Mouse (Mus musculus) 3T3-L1 (cell line): ENCODE measurements around the gene Pank1.

Experiments
- DNase-seq: peaks from one replicate; pipeline ENCODE4 v3.0.0-alpha.2; 2015; ENCODE audit warnings: low read depth, low spot score

Pank1 gene

GRCm38 (mm10) chr19:34878603-34879541, at the start of gene Pank1:
TSS of gene Pank1 (minus strand) at chr19:34879455.
- peak; percentile 67 for DNase-seq

DNA sequence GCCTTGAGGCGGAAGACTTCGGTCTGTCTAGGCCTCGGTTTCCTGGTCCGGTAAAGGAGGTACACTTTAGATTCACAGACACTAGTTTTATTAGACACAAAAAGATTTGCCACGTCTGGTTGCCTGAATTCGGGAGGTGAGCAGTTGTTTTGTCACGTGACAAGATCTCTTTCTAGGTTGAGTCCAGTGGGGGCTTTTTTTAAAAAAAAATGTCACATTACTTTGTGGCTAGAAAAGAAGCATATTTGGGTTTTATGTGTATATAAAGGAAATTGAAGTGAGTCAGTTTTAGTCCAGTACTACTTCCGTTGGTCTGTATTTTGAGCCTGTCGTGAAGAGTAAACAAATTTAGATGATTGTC, 43.3 kb upstream of the Pank1 start:
- no peak for DNase-seq

- peak; percentile 93 for DNase-seq
These were observed 42.7 kb upstream of the Pank1 start, which contains the start of gene Kif20b for GRCm38 (mm10) chr19:34921652-34922602. TSS of gene Kif20b (plus strand) at chr19:34922361.

DNA sequence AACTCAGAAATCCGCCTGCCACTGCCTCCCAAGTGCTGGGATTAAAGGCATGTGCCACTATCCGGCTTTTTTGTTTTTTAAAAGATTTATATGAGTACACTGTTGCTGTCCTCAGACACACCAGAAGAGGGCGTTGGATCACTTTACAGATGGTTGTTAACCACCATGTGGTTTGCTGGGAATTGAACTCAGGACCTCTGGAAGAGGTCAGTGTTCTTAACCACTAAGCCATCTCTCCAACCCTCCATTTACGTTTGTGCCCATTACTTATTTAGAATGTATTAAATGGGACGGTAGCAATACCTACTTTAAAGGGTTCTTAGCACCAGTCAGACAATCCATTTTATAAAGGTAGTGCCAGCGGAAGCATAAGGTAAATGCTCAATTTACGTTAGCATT, 42.0 kb upstream of the Pank1 start:
- peak; percentile 73 for DNase-seq

GRCm38 (mm10) chr19:34920531-34920930, 41.3 kb upstream of the Pank1 start:
- DNase-seq = peak; percentile 10

DNA sequence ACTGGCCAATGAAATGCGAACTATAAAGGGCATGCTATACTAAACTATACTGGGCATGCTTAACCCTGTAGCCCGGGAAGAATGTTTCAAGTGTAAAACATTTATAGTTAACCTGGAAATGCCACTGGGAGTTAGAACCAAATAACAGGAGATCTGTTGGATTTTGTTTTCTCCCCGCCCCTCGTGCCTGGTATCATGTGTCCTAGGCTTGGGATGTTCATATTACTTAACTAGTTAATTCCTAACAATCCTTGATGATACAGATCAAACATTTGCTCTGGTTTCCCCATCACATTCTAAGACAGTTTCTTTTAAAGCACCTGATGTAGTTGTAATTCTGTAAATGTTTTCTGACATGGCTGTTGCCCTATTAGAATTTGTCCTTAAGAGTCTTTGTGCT, 40.8 kb upstream of the Pank1 start:
- no peak for DNase-seq

- no peak for DNase-seq
These were observed 33.1 kb upstream of the Pank1 start for GRCm38 (mm10) chr19:34912366-34912765.

DNA sequence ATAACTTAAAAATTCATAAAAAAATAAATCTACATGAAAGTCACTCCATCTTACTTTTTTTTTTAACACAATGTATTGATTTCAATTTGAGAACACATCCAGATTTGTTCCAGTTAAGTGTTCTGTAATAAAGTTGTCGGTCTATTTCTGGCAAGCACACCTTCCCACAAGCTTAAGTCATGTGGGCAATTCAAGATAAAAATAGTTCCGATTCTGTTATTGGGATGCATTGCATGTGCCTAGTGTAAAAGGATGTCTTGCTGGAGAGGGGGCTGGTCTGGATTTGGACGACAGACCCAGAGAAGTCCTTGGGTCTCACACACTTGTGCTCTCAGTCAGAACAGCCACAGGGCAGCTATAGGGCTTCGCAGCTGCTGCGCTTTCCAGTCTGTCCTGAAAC, 27.5 kb upstream of the Pank1 start:
- DNase-seq = no peak

GRCm38 (mm10) chr19:34905424-34905823, 26.2 kb upstream of the Pank1 start:
- no peak for DNase-seq

GRCm38 (mm10) chr19:34904032-34904431, 24.8 kb upstream of the Pank1 start:
- no peak for DNase-seq

- DNase-seq = no peak
These were observed 22.5 kb upstream of the Pank1 start for GRCm38 (mm10) chr19:34901735-34902134.

GRCm38 (mm10) chr19:34901266-34901665, 22.0 kb upstream of the Pank1 start:
- DNase-seq = no peak

DNA sequence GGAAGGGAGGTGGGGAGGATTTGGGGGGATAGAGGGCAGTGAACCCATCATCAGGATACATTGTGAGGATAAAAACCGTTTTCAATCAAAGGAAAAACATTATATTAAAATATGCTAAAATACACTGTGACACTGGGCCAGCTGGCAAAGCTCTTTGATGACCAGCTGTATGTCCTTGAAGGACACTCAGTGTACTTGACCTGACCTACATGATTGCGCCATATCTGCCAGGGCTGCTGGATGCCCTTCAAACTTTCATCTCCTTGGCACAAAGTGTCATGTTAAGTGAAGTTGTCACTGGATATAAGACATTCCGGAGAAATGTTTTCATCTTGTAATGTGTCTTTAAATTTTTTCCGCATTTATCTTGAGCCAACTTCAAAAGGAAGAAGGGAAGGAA, 19.7 kb upstream of the Pank1 start:
- DNase-seq = no peak

GRCm38 (mm10) chr19:34897082-34897965, 18.1 kb upstream of the Pank1 start:
- DNase-seq = no peak

DNA sequence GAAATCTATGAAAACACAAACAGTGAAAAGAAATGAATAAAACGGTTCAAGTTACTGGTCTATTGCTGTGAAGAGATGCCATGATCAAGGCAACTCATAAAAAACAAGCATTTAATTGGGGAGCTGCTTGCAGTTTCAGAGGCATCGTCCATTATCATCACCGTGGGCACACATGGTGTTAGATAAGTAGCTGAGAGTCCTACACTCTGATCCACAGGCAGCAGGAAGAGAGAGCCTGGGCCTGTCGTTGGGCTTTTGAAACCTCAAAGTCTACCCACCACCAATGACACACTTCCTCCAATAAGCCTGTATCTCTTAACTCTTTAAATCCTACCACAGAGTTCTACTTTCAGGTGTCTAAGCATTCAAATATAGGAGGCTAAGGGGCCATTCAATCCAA, 15.8 kb upstream of the Pank1 start:
- no peak for DNase-seq

DNA sequence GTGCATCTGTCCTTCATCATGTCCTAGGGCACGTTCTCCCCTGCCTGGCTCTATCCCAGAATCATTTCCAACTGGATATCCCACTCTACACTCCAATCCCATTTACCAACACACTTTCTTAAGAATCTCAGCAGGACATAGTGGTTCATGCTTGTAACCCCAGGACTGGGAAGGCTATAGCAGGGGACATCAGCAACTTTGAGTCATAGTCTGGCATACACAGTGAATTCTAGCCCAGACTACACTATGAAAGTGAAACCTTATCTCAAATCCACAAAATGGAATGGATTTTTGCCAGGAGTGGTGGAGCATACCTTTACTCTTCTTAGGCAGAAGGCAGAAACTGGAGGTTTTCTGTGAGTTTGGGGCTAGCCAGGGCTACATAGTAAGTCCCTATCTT, 12.3 kb upstream of the Pank1 start:
- peak; percentile 67 for DNase-seq

DNA sequence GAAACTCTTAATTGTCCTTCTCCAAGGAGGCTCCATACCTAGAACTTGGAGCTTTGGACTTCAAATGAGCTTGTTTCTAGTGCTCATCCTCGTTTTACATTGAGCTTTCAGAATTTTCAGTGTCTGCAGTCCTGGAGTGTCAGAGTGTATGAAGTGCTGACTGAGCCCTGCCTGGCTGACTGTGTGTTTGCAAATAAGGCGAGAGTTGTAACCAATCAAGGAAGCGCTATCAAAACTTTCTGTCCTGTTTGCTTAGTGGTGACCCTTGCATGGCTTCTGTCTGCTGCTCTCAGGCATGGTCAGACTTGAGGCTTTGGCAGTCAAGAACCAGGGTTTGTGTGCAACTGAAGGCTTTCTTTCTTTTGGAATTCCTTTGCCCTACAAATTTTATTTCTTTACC, 11.7 kb upstream of the Pank1 start:
- no peak for DNase-seq

DNA sequence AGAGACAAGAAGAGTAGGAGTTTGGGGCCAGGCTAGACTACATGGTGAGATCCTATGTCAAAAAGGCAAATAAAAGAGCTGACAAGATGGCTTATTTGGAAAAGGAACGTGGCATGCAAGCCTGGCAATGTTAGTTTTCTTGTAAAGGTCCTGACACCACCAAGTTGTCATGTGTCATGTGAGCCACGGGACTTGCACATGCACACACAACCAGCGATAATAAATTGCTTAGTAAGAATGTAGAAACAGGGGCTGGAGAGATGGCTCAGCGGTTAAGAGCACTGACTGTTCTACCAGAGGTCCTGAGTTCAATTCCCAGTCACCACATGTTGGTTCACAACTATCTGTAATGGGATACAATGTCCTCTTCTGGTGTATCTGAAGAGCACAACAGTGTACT, 7.1 kb upstream of the Pank1 start:
- no peak for DNase-seq

DNA sequence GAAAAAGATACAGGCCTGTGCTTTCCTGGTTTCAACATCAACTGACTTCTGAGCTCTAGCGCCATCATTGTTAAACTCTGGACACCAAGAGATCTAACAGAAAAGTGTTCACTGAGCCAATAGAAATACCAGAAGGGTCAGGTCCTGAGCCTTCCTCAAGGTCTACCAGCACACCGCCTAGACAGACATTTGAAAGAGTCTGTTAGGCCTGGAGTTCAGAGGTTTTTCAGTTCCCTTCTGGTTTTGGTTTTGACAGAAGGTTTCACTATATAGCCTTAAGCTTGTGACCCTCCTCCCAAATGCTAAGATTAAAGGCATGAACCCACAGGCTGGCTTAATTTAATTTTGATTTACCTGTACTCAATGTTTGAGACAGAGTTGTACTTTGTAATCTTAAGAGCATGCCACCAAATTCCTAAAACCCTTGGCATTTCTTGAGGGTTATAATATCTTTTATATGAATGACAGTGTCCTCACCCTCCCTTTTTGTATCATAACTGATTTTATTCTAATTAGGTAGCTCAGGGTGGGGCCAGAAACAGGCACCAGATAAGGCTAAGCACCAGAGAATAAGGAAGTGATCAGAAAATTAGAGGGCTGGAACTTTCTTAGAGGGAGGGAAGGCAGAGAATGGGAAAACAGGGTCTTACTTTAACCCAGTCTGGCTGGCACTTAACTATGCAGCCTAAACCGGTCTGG, 4.4 kb upstream of the Pank1 start:
- DNase-seq = no peak

GRCm38 (mm10) chr19:34882443-34882842, 3.2 kb upstream of the Pank1 start:
- no peak for DNase-seq

- no peak for DNase-seq
These were observed 1.9 kb upstream of the Pank1 start for GRCm38 (mm10) chr19:34881160-34881559.
